Mouse (Mus musculus) liver, embryonic 16.5 days (tissue): ENCODE results near the gene Lag3. TPM values are rescaled to one million over a fixed set of nuclear protein-coding genes. Genes with fewer than 3 reads are reported as not detected.
A peak's percentile ranks its signal among the peaks of the same experiment; 100 is the strongest.

Source experiments
- ATAC-seq: fragments of 200-750 bp; cut with Nextera tagmentation; 2 replicates; pipeline ENCODE4 v1.8.0; 2017; ENCODE audit warnings: low read depth, mild to moderate bottlenecking, moderate number of reproducible peaks, moderate library complexity
- H3K27ac ChIP-seq: fragments of 300-500 bp; sonication (generic); 2 replicates; pipeline ENCODE4 v1.5.1; 2014; ENCODE audit warnings: mild to moderate bottlenecking, low read length
- H3K27me3 ChIP-seq: fragments of 300-500 bp; sonication (generic); 2 replicates; pipeline ENCODE4 v1.6.1; 2014; ENCODE audit warnings: low read depth, low read length, mixed read lengths; ENCODE audit not compliant: control insufficient read depth, insufficient read depth
- H3K36me3 ChIP-seq: fragments of 300-500 bp; sonication (generic); 2 replicates; pipeline ENCODE4 v1.6.1; 2014; ENCODE audit warnings: mild to moderate bottlenecking; ENCODE audit not compliant: control insufficient read depth, insufficient read depth
- H3K4me1 ChIP-seq: fragments of 300-500 bp; sonication (generic); 2 replicates; pipeline ENCODE4 v1.6.1; 2014; ENCODE audit warnings: low read depth, low read length, mixed read lengths; ENCODE audit not compliant: control insufficient read depth
- H3K4me2 ChIP-seq: fragments of 300-500 bp; sonication (generic); 2 replicates; pipeline ENCODE4 v1.6.1; 2014; ENCODE audit warnings: low read depth, low read length, mixed read lengths
- H3K4me3 ChIP-seq: fragments of 300-500 bp; sonication (generic); 2 replicates; pipeline ENCODE4 v1.5.1; 2014; ENCODE audit warnings: low read depth, mild to moderate bottlenecking, low read length
- H3K9ac ChIP-seq: fragments of 300-500 bp; sonication (generic); 2 replicates; pipeline ENCODE4 v1.6.1; 2014; ENCODE audit warnings: low read depth, low read length
- H3K9me3 ChIP-seq: fragments of 300-500 bp; sonication (generic); replicated peaks from 2 replicates; pipeline ENCODE4 v1.6.1; 2016; ENCODE audit warnings: low read length; ENCODE audit not compliant: control insufficient read depth
- WGBS: fragments of 180-500 bp; shearing (Covaris S2); extraction: QIAGEN DNeasy Blood & Tissue Kit; methylation state at CpG from one replicate; pipeline ENCODE4 v1.1.7; 2014; ENCODE audit not compliant: insufficient replicate concordance; 5-methylcytosine and 5-hydroxymethylcytosine counted together
- polyA plus RNA-seq: library from polyadenylated mRNA; unstranded; fragments of >200 nt; fragmentation: Nextera tagmentation; extraction: Ambion mirVana; gene quantifications from 2 replicates; pipeline ENCODE4 v1.2.1, GENCODE M21; 2015

Lag3 gene
- polyA plus RNA-seq, 1 experiment from 2014 or later = 0.15 TPM

DNA sequence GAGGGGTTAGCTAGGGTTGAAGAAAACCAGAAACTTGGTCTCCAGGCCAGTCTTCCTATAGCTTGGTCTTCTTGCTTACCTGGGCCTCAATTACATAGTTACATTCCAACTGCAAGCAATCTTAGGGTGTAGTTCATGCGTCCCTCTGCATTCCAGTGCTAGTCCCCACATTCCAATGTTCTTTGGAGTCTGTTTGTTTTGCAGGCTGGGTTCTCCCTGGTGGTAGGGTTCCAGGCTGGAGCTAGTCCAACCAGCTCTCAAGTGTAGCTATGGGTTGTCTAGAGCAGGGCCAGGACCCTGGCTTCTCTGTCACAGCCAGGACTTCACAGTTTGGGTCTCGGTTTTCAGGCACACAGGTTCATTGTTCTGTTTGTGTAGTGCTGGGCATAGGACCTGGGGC, 26.0 kb upstream of the Lag3 start:
- 59% methylated on average over 2 of the region's 2 CpGs for WGBS
- ATAC-seq = no peak
- Histone ChIP-seq H3K9ac (no peak overlapping the region), H3K36me3 (peaks cover 9% of the 10 kb centered on the region), H3K4me1 (peaks cover 5% of the 10 kb centered on the region), H3K4me3 (no peak overlapping the region), H3K4me2 (no peak overlapping the region), H3K27me3 (no peaks in the 10 kb centered on the region), H3K27ac (no peak overlapping the region), H3K9me3 (no peaks in the 10 kb centered on the region)

DNA sequence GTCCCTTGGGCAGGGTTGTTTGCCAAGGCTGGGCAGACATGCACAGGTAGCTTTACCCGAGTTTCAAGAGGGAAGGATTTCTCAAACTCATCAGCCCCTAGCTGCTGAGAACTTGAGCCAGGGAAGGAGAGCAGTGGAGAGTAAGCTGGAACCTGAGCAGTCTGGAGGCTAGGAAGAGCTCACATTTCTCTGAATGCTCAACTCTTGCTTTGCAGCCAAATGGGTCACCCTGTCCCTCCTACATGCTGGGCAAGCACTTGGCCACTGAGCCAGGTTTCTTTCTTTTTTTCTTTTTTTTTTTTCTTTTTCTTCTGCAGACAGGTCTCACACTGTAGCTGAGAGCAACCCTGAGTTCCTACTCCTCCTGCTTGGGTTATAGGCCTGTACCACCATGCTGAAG, 25.2 kb upstream of the Lag3 start:
- H3K4me2 ChIP-seq = no peak overlapping the region
- WGBS = 74% methylated on average over 1 of the region's 1 CpGs
- ATAC-seq = no peak
- H3K9ac ChIP-seq = no peak overlapping the region
- no peak overlapping the region for H3K4me3 ChIP-seq
- no peaks in the 10 kb centered on the region for H3K9me3 ChIP-seq
- peaks cover 13% of the 10 kb centered on the region for H3K4me1 ChIP-seq
- no peak overlapping the region for H3K27ac ChIP-seq
- no peaks in the 10 kb centered on the region for H3K27me3 ChIP-seq
- peaks cover 9% of the 10 kb centered on the region for H3K36me3 ChIP-seq

DNA sequence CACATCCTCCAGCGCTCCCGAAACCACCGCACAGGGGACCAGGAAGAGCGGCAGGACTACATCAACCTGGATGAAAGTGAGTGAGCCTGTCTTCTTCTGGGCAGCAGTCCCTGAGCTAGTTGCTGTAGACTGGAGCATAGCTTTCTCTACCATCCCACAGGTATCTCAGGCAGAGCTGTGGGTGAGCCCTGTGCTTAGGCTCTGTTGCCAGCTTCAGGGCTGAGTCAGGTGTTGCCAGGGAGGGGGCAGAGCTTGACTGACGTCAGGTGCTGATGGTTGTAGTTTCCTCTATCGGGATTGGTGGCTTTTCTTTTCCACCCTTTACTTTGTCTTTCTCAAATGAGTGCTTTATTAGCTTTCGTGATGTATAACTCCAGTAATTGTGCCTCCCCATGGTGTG, 23.2 kb upstream of the Lag3 start:
- Histone ChIP-seq H3K27ac (no peak overlapping the region), H3K4me2 (no peak overlapping the region), H3K4me3 (no peak overlapping the region), H3K27me3 (no peaks in the 10 kb centered on the region), H3K9ac (no peak overlapping the region), H3K4me1 (peaks cover 19% of the 10 kb centered on the region), H3K36me3 (peaks cover 9% of the 10 kb centered on the region), H3K9me3 (no peaks in the 10 kb centered on the region)
- WGBS = 91% methylated on average over 7 of the region's 7 CpGs
- no peak for ATAC-seq

DNA sequence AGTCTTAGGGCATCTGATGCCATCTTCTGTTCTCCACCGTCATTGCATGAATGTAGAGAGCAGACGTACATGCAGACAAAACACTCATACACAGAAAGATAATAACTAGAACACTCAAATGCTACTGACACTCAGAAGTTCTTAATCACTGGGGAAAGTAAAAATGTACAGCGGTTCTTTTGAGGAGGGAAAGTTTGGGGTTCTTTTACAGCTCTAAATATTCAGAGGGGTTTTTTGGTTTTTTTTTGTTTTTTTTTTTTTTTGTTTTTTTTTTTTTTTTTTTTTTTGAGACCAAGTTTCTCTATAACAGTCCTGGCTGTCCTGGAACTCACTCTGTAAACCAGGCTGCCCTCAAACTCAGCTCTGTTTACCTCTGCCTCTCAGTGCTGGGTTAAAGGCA, 21.6 kb upstream of the Lag3 start:
- peaks cover 19% of the 10 kb centered on the region for H3K4me1 ChIP-seq
- no peak for ATAC-seq
- H3K9me3 ChIP-seq = no peaks in the 10 kb centered on the region
- H3K27me3 ChIP-seq = no peaks in the 10 kb centered on the region
- H3K4me3 ChIP-seq = no peak overlapping the region
- no peak overlapping the region for H3K4me2 ChIP-seq
- no peak overlapping the region for H3K27ac ChIP-seq
- H3K36me3 ChIP-seq = peaks cover 9% of the 10 kb centered on the region
- no peak overlapping the region for H3K9ac ChIP-seq
- WGBS = 76% methylated on average over 3 of the region's 3 CpGs

DNA sequence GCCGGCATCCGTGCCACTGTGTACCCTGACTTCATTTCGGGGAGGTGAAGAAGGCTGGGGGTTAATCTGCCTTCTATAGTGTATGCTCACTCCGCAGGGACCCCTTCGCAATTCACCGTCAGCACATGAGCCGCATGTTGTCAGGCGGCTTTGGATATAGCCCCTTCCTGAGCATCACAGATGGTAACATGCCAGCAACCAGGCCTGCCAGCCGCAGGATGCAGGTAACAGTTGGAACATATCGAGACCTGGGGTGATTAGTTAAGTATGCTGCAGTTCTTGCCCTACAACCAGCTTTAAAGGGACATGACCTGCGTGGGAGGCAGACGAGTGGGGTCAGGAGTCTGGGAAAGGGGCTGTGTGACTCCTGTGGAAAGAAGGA, 20.8 kb upstream of the Lag3 start:
- Histone ChIP-seq H3K36me3 (peaks cover 9% of the 10 kb centered on the region), H3K9ac (peak overlapping the region; percentile 96), H3K27ac (peak overlapping the region; percentile 90; the same call in 1 of the 2 replicates), H3K9me3 (no peaks in the 10 kb centered on the region), H3K4me1 (peaks cover 19% of the 10 kb centered on the region), H3K4me2 (peak overlapping the region; percentile 87), H3K27me3 (no peaks in the 10 kb centered on the region), H3K4me3 (peak overlapping the region; percentile 97)
- ATAC-seq = no peak
- 61% methylated on average over 12 of the region's 12 CpGs for WGBS

DNA sequence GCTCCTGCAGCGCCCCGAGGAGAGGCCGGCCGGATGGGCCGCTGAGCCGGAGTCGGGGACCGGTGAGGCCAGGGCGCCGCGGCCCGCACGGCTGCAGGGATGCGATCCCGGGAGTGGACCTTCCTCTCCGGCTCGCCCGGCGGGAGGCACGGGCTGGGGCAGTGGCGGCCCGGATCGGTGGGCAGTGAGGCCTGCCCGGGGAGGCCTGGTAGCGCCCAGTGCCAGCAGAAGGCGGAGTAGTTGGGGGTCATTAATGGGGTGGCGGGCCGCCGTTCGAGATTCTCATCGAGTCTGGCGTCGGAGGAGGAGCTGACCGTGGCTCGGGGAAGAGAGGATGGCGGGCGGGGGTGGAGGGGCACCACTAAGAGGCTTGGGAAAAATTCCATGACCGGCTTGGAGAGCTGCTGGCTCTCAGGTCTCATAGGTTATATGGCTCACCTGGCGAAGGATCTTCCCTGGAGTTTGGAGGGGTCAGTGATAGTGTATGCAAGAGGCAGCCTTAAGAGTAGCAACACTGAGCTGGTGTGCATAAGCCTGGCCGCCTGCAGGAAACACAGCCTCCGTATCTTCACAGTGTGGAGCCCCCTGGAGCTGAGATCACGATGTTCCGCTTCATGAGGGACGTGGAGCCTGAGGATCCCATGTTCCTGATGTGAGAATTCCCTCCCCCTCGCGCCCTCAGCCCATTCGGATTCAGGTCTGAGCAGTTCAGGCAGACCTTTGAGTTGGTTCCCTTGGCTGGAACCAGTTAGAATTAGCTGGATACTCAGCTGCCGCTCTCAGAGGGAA, 20.2 kb upstream of the Lag3 start:
- Histone ChIP-seq H3K27ac (peak overlapping the region; percentile 90), H3K4me1 (peaks cover 19% of the 10 kb centered on the region), H3K27me3 (no peaks in the 10 kb centered on the region), H3K9me3 (no peaks in the 10 kb centered on the region), H3K9ac (peak overlapping the region; percentile 96), H3K4me2 (peak overlapping the region; percentile 87), H3K36me3 (peaks cover 9% of the 10 kb centered on the region), H3K4me3 (peak overlapping the region; percentile 97)
- WGBS = under 1% methylated on average over 47 of the region's 48 CpGs
- ATAC-seq = no peak

DNA sequence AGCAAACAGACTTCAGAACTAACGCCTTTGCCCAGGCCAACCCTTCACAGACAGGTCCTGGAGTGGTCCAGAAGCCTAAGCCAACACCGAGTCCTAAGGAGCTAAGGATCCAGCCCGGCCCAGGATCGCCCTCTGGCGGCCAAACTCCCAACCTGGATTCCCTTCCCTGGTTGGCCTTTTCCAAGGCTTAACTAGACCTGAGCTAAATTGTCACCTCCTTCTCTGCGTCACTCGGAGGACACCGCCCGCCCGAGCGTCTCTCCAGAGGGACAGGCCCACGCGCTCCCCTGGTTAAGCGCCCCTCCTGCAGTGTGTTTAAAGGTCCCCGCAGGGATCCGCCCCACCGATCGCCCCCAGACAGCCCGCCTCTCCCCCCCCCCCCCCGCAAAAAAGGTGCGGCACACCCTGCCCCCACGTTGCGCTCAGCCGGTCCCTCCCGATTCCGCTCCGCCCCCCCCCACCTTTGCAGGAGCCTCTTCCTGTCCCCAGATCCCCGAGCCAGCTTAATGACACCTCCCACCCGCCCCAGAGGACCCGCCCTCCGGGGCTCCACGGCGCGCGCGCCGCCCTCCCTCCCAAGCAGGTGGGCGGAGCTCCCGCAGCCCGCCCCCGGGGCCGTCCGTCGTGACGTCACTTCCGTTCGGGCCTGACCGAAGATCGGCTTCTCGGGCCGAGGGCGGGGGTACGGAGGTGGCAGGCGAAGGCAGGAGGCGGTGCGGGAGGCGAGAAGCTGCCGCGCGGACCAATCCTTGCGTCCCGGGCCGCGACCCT, 19.4 kb upstream of the Lag3 start, which contains the start of gene Mlf2:
Gene Mlf2 (plus strand): TSS at position 633 of the 771 bp plus-strand sequence.
- ATAC-seq = peak; percentile 86
- H3K4me2 ChIP-seq = peak within 1 kb of the TSS; percentile 87
- H3K36me3 ChIP-seq = peaks cover 9% of the 10 kb centered on the region
- peak within 1 kb of the TSS; percentile 96 for H3K9ac ChIP-seq
- peak within 1 kb of the TSS; percentile 90 for H3K27ac ChIP-seq
- no peaks in the 10 kb centered on the region for H3K27me3 ChIP-seq
- peak within 1 kb of the TSS; percentile 97 for H3K4me3 ChIP-seq
- no peaks in the 10 kb centered on the region for H3K9me3 ChIP-seq
- H3K4me1 ChIP-seq = peaks cover 19% of the 10 kb centered on the region
- under 1% methylated on average over 52 of the region's 64 CpGs for WGBS

DNA sequence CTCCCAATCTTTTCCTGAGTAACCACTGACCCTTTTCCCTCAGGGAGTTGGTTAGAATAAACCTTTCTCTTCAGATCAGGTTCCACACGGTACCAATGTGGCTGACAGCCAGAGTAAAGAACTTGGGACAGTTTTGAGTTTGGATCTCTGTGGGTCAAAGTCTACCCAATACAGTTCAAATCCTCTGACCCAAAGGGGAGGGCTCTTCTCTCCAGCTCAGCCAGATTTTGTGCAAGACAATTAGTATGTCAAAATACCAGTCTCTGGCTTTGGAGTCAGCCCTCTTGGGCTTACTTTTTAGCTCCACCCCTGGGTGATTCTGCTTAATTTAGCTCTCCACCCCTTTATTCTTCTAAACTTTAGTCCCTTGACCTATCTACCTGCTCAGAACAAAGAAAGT, 18.7 kb upstream of the Lag3 start:
- peak overlapping the region; percentile 71 for H3K9ac ChIP-seq
- no peaks in the 10 kb centered on the region for H3K27me3 ChIP-seq
- no peaks in the 10 kb centered on the region for H3K9me3 ChIP-seq
- H3K4me3 ChIP-seq = peak overlapping the region; percentile 97
- H3K27ac ChIP-seq = peak overlapping the region; percentile 87
- peaks cover 19% of the 10 kb centered on the region for H3K4me1 ChIP-seq
- peak; percentile 2 for ATAC-seq
- WGBS = 67% methylated on average over 1 of the region's 1 CpGs
- peaks cover 9% of the 10 kb centered on the region for H3K36me3 ChIP-seq
- peak overlapping the region; percentile 76 for H3K4me2 ChIP-seq

DNA sequence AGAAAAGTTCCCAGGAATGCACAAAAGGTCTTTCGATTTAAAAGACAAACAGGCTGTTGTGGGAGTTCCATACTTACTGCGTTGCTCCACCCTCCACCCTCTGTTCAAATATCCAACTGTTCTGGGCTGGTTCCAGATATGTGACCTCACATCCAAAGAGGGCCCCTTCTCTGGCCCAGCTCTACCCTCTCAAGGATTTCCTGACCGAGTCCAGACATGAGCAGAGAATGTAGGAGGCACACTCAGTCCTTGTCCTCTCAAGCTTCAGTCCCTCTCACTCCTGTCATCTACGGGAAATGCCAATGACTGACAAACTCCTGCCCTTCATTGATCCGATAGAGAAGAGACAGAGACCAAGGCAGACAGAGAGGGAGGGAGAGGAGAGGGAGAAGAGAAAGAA, 14.4 kb upstream of the Lag3 start:
- WGBS = 33% methylated on average over 5 of the region's 5 CpGs
- Histone ChIP-seq H3K36me3 (no peaks in the 10 kb centered on the region), H3K4me2 (peak overlapping the region; percentile 39), H3K27ac (peak overlapping the region; percentile 81), H3K27me3 (peaks cover 3% of the 10 kb centered on the region; the same call in 1 of the 2 replicates), H3K9ac (no peak overlapping the region; the same call in 1 of the 2 replicates), H3K9me3 (no peaks in the 10 kb centered on the region), H3K4me3 (peak overlapping the region; percentile 41), H3K4me1 (peaks cover 6% of the 10 kb centered on the region)
- no peak for ATAC-seq
